Mouse (Mus musculus) right cerebral cortex, postnatal 36 days (tissue): ENCODE measurements around the gene Fgr.

Source experiments
- DNase-seq, 2 experiments: peaks; one replicate each; pipeline ENCODE4 v3.0.0; 2022; ENCODE audit warnings: low spot score in 2 of 2, mixed read lengths in 1 of 2

Gene Fgr

DNA sequence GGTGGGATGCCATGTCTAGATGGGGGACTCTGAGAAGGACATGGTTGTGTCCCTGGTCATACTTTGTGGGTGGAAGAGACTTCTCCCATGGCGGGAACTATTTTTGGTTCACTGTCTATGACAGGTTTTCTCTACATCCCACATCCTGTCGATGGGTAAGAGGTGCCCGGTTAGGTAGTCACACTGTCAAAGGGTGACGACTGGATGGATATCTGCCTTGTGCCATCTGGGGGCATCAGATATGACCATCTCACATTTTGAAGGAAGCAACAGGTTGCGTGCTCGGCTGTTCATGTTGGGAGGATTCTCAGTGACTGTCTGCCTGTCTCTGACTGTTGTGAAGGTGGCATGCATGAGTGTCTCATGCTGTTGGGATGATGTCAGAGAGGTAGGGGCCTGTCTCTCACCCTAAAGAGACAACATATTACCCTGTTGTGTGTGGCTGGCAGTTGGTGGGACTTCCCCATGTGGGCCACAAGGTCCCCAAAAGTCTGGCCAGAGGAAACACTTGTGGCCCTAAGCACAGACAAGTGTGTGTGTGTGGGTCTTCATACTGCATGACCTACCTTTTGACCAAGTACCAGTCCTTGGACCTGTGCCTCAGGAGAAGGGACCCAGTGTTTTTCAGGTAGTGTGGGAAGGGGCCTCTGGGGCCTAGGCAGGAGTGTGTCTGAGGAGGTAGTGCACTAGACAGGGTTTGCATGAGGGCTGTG lies 77.1 kb downstream of the Fgr start:
- DNase-seq = no peak

GRCm38 (mm10) chr4:133051550-133051865 lies 77.6 kb downstream of the Fgr start:
- no peak for DNase-seq
